Mouse (Mus musculus) cerebellum, adult (tissue): ENCODE data around the gene Saa3.
A peak's percentile ranks its signal among the peaks of the same experiment; 100 is the strongest.
"Not testable (repeated sequence)": the region's sequence is repeated elsewhere in the genome, so short reads cannot be mapped to it uniquely, and the experiment has no call there.

Experiments used
- ATAC-seq: cut with Nextera tagmentation; 2 replicates; pipeline ENCODE4 v1.9.2; 2017; ENCODE audit warnings: mild to moderate bottlenecking, moderate library complexity, mixed read lengths; ENCODE audit not compliant: insufficient number of reproducible peaks, low FRiP score, low TSS enrichment

The Saa3 gene

GRCm38 (mm10) chr7:46714518-46714917 lies 982 bp downstream of the Saa3 start:
- no peak for ATAC-seq

- ATAC-seq, result no peak
Measured at GRCm38 (mm10) chr7:46712250-46712649, 3.2 kb downstream of the Saa3 start.

GRCm38 (mm10) chr7:46710390-46710844 lies 5.1 kb downstream of the Saa3 start, which contains the start of gene Saal1:
Gene Saal1, minus strand, starts transcription at chr7:46710680.
- peak; percentile 86; the same call in 1 of the 2 replicates for ATAC-seq

- no peak for ATAC-seq
Measured at GRCm38 (mm10) chr7:46700521-46701025, 14.9 kb downstream of the Saa3 start.

GRCm38 (mm10) chr7:46696754-46697153 lies 18.7 kb downstream of the Saa3 start:
- no peak for ATAC-seq

- no peak for ATAC-seq
Measured at GRCm38 (mm10) chr7:46686827-46687226, 28.7 kb downstream of the Saa3 start.

DNA sequence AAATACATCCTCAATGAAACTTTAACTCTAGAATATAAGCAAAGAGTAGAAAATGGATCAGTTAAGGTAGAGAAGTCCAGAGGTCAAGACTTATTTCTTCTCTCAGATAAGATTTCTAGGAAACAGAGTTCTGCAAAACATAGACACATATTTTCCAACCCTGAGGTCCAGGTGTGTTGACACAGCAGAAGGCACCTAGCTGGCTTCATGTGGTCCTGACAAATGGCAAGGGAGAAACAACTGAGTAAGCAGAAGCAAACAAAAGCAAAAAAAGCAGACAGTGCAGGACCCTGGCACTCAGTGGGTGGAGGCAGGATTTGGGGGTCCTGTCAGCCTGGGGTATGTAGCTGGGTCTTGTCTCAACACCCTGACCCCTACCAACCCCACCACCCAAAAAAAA lies 34.8 kb downstream of the Saa3 start:
- ATAC-seq, result no peak

DNA sequence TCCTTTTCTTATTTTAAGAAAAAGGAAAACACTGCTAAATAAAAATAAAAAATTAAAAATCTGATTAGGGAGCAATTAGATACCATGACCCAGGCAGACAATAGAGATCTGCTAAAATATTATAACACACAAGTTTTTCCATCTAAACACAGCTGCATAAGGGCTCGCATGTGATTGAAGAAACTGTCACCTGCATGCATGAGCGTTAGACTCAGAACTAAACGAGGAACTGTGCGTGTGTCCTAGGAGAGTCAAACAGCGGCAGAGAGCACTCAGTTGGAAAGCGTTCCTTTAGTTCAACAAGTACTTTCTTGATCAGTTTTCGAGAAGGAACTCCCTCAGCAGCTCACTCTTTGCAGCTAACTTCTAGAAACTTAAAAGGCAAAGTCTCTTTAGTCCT lies 36.5 kb downstream of the Saa3 start:
- ATAC-seq, result not testable (repeated sequence)

GRCm38 (mm10) chr7:46678417-46678816 lies 37.1 kb downstream of the Saa3 start:
- ATAC-seq, result no peak

DNA sequence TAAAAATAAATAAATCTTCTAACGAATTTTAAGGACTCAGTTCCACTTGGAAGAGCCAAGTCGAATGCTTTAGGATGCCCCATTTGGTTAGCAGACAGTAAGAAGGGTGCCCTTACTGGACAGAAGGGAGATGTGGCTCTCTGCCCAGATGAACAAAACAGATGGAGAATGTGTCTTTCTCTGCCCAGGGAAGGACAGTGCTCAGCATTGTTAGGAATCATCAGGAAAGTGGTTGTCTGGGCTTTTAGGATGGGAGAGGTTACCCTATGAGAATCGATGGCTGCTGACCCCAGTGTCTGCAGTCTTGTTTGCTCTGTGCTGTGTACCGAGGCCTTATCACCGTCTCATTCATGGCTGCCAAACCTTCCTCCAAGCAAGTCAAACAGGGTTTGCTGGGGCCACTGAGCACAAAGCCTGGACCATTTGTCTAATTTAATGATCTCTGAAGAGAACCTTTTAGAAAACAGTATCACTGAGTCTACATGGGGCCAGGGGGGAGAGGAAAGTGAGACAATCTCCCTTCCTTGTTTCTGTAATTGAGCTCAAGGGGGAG lies 38.6 kb downstream of the Saa3 start:
- peak; percentile 83; the same call in 1 of the 2 replicates for ATAC-seq

DNA sequence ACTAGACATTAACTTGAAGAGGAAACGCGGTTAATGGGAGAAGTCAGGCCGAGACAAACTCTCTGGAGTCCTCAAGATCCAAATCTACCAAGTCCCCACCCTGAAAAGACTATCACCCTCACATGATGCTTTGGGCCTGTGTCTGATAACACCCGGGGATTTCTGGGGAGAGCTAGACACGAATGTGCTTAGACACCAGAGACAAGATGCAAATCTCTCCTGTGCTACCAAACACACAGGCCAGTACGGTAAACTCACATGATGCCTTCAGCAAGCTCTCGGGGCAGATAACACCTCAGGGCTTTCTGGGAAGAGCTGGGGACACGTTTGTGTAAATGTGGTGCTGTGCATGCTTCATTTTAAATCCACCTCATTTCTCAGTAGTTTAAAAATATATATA lies 39.6 kb downstream of the Saa3 start:
- no peak for ATAC-seq

DNA sequence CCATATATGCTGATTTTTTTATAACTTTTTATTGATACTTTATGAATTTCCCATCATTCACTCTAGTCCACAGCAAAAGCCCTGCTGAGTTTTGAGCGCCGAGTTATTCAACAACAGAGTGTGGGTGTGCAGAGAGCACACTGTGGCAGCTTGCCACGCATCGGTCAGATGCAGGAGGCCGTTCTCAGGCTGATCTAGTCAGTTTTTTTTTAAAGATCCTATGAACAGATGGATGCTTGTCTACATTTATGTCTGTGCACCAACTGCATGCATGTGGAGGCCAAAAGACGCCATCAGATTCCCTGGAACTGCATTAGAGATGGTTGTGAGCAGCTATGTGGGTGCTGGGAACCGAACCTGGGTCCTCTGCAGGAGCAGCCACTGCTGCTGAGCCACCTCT lies 40.4 kb downstream of the Saa3 start:
- ATAC-seq, result no peak

DNA sequence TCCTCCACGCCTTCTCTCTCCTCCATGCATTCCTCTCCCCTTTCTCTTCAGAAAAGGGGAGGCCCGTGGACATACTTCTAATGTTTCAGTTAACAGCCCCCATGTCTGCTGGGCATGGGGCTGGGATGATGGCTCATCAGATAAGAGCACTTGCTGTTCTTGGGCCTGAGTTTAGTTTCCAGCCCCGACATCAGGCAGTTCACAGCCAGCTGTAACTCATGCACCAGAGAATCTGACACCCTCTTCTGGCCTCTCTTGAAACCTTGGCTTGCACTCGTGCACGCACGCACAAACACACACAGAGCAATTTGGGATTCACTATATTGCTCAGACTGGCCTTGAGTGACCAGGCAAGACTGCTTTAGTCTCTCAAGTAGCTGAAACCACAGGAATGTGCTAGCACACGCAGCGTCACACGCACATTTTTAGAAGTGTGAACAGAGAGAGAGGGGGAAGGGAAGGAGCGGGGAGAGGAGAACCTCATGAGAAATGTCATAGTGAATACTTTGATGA lies 43.3 kb downstream of the Saa3 start, which contains the start of gene Tph1:
Gene Tph1, minus strand, starts transcription at position 378 of the 513 bp plus-strand sequence.
- ATAC-seq, result no peak

DNA sequence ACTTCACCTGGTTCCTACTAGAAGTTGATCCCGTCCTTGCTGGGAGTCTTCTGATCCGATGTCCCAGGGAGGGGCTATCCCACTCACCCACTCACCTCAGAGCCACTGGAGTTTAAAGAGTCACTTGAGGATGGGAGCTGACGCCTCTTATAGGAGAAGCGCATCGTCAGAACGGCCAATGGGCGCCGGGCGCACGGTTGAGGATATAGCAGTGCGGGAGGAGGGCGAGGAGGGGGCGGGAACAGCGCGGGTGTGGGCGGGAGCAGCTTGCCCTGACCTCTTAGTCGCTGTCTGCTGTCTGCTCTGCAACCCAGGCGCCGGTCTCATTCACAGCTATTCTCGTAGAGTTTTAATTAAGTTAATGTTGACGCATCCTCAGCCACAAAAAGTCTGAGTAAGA lies 48.2 kb downstream of the Saa3 start:
- ATAC-seq, result no peak

DNA sequence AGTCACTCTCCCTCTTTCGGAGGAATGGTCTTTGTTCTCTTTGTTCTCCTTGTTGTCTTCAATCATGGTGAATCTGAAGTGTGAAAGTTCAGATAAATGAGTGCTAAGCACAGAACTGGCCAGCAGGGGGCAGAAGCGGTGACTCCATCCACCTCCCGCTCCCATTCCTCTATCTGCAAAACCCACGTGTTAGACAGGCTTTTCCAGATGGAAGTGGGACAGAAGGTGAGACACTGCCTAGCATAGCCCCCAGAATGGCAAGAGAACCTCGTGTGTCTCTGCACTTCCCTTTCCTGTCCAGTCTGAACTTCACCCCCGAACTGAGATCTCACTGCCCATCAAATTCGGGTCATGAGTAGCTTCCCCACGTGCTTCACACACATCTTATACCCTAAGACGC lies 50.3 kb downstream of the Saa3 start:
- ATAC-seq, result no peak
